Mouse (Mus musculus) retina, postnatal 1 day (tissue): ENCODE measurements at regions not wholly inside any gene's neighbourhood (a gene's known extent, or its start where the extent isn't known, plus 50 kb on each side); places are given as distances from the start of the nearest gene placed in this dataset.
A peak's percentile ranks its signal among the peaks of the same experiment; 100 is the strongest.

Experiments
- DNase-seq: peaks from one replicate; pipeline ENCODE4 v3.0.0-alpha.2; 2012

DNA sequence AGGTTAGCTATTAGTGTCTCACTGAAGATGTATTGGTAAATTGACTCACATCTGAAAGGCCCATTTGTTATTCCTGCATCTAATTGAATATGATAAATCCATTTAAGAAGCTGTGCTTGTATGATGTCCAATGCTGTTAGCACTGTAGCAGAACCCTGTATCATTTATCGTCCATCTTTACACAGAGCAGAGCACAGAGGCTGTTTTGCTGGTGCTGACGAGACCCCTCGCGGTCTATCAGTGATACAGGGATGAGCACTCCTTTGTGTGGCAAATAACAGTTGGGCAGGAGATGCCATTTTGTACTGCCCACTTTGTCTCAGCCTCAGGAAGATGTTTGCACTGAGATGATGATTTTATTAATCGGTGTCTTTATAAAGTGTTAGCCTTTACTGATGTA, 528.9 kb downstream of the Dnah5 start:
- no peak for DNase-seq

- no peak for DNase-seq
These were observed 537.0 kb downstream of the Dnah5 start for GRCm38 (mm10) chr15:28740591-28740990.

DNA sequence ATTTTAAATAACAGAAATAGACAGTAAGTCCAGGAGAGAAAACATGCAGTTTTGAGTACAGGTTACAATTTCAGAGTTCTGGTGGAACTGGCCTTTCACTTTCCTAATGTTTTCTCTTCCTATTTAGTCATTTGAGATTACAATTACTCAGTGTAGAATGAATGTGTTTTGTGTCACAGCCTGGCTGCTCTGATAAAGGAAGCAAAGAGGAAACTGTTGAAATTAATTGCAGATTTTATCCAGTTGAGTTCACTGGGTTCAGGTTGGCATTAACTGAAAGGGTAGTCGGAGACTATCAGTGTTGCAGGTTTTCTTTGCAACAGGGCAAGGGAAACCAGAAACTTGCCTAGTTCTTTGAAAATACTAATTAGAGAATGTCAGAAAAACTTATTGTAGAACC, 542.1 kb downstream of the Dnah5 start:
- DNase-seq: no peak

DNA sequence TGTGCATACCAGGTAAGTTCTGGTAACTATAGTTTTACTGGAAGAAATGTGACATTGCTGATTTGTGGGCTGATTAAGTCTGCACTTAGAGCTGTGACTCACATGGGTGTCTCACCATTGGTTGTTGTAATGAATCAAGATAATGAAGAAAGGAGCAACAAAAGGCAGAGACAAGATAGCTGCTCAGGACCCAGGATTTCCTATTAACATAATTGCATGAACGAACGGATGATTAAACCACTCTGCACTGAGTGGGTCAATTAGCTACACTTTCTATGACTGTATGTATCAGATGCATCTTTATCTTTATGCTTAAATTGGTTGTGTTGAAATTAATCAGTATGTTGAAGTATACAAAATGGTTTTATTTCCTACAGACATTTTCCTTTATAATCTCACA, 543.1 kb downstream of the Dnah5 start:
- peak; percentile 6 for DNase-seq

GRCm38 (mm10) chr15:28758736-28759135, 555.2 kb downstream of the Dnah5 start:
- no peak for DNase-seq
